Mouse (Mus musculus): ENCODE measurements around the gene Gli1.
A peak's percentile ranks its signal among the peaks of the same experiment; 100 is the strongest.

Gli1 gene

GRCm38 (mm10) chr10:127341891-127342639 lies at the start of gene Gli1:
TSS of gene Gli1 (minus strand) at chr10:127341974.
- peak; percentile 56 for DNase-seq (ENCODE audit: low read depth, low spot score)

- no peak for DNase-seq (ENCODE audit: low read depth, low spot score)
Observed at GRCm38 (mm10) chr10:127381743-127382134, 40.0 kb upstream of the Gli1 start.

GRCm38 (mm10) chr10:127380767-127381742 lies 39.3 kb upstream of the Gli1 start:
- no peak for DNase-seq (ENCODE audit: low read depth, low spot score)

GRCm38 (mm10) chr10:127380251-127380691 lies 38.5 kb upstream of the Gli1 start, which contains the start of gene R3hdm2:
TSS of gene R3hdm2 (plus strand) at chr10:127380327.
- DNase-seq (ENCODE audit: low read depth, low spot score), result peak; percentile 77

GRCm38 (mm10) chr10:127379654-127380053 lies 37.9 kb upstream of the Gli1 start:
- DNase-seq (ENCODE audit: low read depth, low spot score), result no peak

GRCm38 (mm10) chr10:127377700-127378099 lies 35.9 kb upstream of the Gli1 start:
- DNase-seq (ENCODE audit: low read depth, low spot score), result no peak

GRCm38 (mm10) chr10:127371023-127371422 lies 29.2 kb upstream of the Gli1 start:
- no peak for DNase-seq (ENCODE audit: low read depth, low spot score)

GRCm38 (mm10) chr10:127369834-127370820 lies 28.4 kb upstream of the Gli1 start, which contains the start of gene Inhbc:
TSS of gene Inhbc (minus strand) at chr10:127370431.
- DNase-seq (ENCODE audit: low read depth, low spot score), result no peak

GRCm38 (mm10) chr10:127368273-127368672 lies 26.5 kb upstream of the Gli1 start:
- DNase-seq (ENCODE audit: low read depth, low spot score), result no peak

- no peak for DNase-seq (ENCODE audit: low read depth, low spot score)
Observed at GRCm38 (mm10) chr10:127367116-127367515, 25.3 kb upstream of the Gli1 start.

GRCm38 (mm10) chr10:127360714-127361113 lies 18.9 kb upstream of the Gli1 start:
- DNase-seq (ENCODE audit: low read depth, low spot score), result no peak

GRCm38 (mm10) chr10:127355336-127355735 lies 13.6 kb upstream of the Gli1 start:
- DNase-seq (ENCODE audit: low read depth, low spot score), result no peak

GRCm38 (mm10) chr10:127353909-127354895 lies 12.4 kb upstream of the Gli1 start, which contains the start of gene Inhbe:
TSS of gene Inhbe (minus strand) at chr10:127354411.
- peak; percentile 95 for DNase-seq (ENCODE audit: low read depth, low spot score)

GRCm38 (mm10) chr10:127352766-127353165 lies 11.0 kb upstream of the Gli1 start:
- no peak for DNase-seq (ENCODE audit: low read depth, low spot score)

- DNase-seq (ENCODE audit: low read depth, low spot score), result no peak
Observed at GRCm38 (mm10) chr10:127352187-127352586, 10.4 kb upstream of the Gli1 start.

GRCm38 (mm10) chr10:127351719-127352118 lies 9.9 kb upstream of the Gli1 start:
- no peak for DNase-seq (ENCODE audit: low read depth, low spot score)

- DNase-seq (ENCODE audit: low read depth, low spot score), result no peak
Observed at GRCm38 (mm10) chr10:127351285-127351595, 9.5 kb upstream of the Gli1 start.

- peak; percentile 50 for DNase-seq (ENCODE audit: low read depth, low spot score)
Observed at GRCm38 (mm10) chr10:127350594-127351284, 9.0 kb upstream of the Gli1 start.

GRCm38 (mm10) chr10:127349810-127350209 lies 8.0 kb upstream of the Gli1 start:
- DNase-seq (ENCODE audit: low read depth, low spot score), result peak; percentile 73
